Mouse (Mus musculus) hindbrain, embryonic 14.5 days (tissue): ENCODE measurements around the gene Cdh13. TPM values are rescaled to one million over a fixed set of nuclear protein-coding genes. Genes with fewer than 3 reads are reported as not detected.

Source experiments
- ATAC-seq: fragments of 200-750 bp; cut with Nextera tagmentation; 2 replicates; pipeline ENCODE4 v1.8.0; 2017; ENCODE audit warnings: moderate number of reproducible peaks, mild to moderate bottlenecking, moderate TSS enrichment, moderate library complexity; ENCODE audit not compliant: low FRiP score
- DNase-seq: peaks from one replicate; pipeline ENCODE4 v3.0.0-alpha.2; 2015; ENCODE audit warnings: low spot score
- H3K27ac ChIP-seq: fragments of 300-500 bp; sonication (generic); 2 replicates; pipeline ENCODE4 v1.5.1; 2014; ENCODE audit warnings: mild to moderate bottlenecking, moderate library complexity
- H3K27me3 ChIP-seq: fragments of 300-500 bp; sonication (generic); 2 replicates; pipeline ENCODE4 v1.6.1; 2014; ENCODE audit warnings: mild to moderate bottlenecking, low read length, mixed read lengths; ENCODE audit not compliant: control insufficient read depth, insufficient read depth
- H3K36me3 ChIP-seq: fragments of 300-500 bp; sonication (generic); replicated peaks from 2 replicates; pipeline ENCODE4 v1.6.1; 2014; ENCODE audit not compliant: control insufficient read depth, insufficient read depth
- H3K4me1 ChIP-seq: fragments of 300-500 bp; sonication (generic); replicated peaks from 2 replicates; pipeline ENCODE4 v1.6.1; 2014; ENCODE audit warnings: antibody characterized with exemption, low read length, mixed read lengths; ENCODE audit not compliant: control insufficient read depth, insufficient read depth
- H3K4me2 ChIP-seq: fragments of 300-500 bp; sonication (generic); replicated peaks from 2 replicates; pipeline ENCODE4 v1.6.1; 2014; ENCODE audit warnings: mild to moderate bottlenecking, moderate library complexity
- H3K4me3 ChIP-seq: fragments of 300-500 bp; sonication (generic); replicated peaks from 2 replicates; pipeline ENCODE4 v1.5.1; 2014; ENCODE audit warnings: mild to moderate bottlenecking, low read length
- H3K9ac ChIP-seq: fragments of 300-500 bp; sonication (generic); 2 replicates; pipeline ENCODE4 v1.6.1; 2014
- H3K9me3 ChIP-seq: fragments of 300-500 bp; sonication (generic); 2 replicates; pipeline ENCODE4 v1.6.1; 2016; ENCODE audit warnings: low read length; ENCODE audit not compliant: control insufficient read depth
- WGBS: fragments of 180-500 bp; shearing (Covaris S2); extraction: QIAGEN DNeasy Blood & Tissue Kit; methylation state at CpG from one replicate; pipeline ENCODE4 v1.1.7; 2014; 5-methylcytosine and 5-hydroxymethylcytosine counted together
- polyA plus RNA-seq: library from polyadenylated mRNA; unstranded; fragments of >200 nt; fragmentation: Nextera tagmentation; extraction: Ambion mirVana; gene quantifications from 2 replicates; pipeline ENCODE4 v1.2.1, GENCODE M21; 2014

The Cdh13 gene
- polyA plus RNA-seq, 1 experiment from 2014 or later = 134 TPM

DNA sequence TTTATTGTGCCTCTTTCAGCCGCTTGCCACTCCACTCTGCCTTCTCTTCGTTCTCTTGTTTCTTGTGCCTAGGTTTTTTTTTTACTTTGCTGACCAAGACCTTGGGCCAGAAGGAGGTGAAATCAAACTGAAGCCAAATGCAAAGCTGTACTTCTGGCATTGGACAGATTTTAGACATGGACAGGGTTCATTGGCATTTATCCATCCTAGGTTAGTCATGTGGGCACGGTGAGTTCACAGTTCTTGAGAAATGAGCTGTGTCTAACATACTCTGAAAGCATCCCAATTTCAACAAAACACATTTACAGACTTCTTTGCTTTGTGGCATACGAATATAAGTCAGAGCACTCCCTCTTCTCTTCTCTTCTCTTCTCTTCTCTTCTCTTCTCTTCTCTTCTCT, 543.2 kb downstream of the Cdh13 start:
- H3K9me3 ChIP-seq = no peaks in the 10 kb centered on the region
- H3K4me2 ChIP-seq = no peak overlapping the region
- WGBS = 80% methylated on average over 4 of the region's 4 CpGs
- H3K4me3 ChIP-seq = no peak overlapping the region
- H3K9ac ChIP-seq = no peak overlapping the region
- DNase-seq (no peak), ATAC-seq (no peak)
- H3K27me3 ChIP-seq = no peaks in the 10 kb centered on the region
- H3K4me1 ChIP-seq = peaks cover 4% of the 10 kb centered on the region; the same call in 1 of the 2 replicates
- no peak overlapping the region for H3K27ac ChIP-seq
- no peaks in the 10 kb centered on the region for H3K36me3 ChIP-seq

DNA sequence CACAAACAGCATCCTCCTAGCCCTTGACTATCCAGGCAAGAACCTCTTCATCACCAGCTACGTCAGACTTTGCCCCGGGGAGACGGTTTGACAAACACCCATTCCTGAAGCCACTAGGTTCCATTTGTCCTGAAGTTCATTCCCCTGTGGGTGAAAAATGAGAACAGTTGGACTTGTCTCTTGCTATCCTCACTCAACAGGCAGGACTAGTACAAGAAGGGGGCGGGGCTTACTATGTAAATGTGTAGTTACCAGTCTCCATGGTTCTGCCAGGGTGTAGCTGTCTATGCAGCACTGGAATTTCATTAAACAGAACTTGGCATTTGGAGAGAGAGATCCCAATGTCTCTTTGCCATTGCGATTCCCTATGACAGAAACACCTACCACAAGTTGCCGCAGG, 544.2 kb downstream of the Cdh13 start:
- no peak for DNase-seq
- WGBS = 84% methylated on average over 6 of the region's 6 CpGs
- no peaks in the 10 kb centered on the region for H3K9me3 ChIP-seq
- H3K36me3 ChIP-seq = no peaks in the 10 kb centered on the region
- H3K9ac ChIP-seq = no peak overlapping the region
- no peak overlapping the region for H3K4me2 ChIP-seq
- no peak overlapping the region for H3K4me3 ChIP-seq
- no peak for ATAC-seq
- no peak overlapping the region for H3K27ac ChIP-seq
- peaks cover 6% of the 10 kb centered on the region; the same call in 1 of the 2 replicates for H3K4me1 ChIP-seq
- no peaks in the 10 kb centered on the region for H3K27me3 ChIP-seq

DNA sequence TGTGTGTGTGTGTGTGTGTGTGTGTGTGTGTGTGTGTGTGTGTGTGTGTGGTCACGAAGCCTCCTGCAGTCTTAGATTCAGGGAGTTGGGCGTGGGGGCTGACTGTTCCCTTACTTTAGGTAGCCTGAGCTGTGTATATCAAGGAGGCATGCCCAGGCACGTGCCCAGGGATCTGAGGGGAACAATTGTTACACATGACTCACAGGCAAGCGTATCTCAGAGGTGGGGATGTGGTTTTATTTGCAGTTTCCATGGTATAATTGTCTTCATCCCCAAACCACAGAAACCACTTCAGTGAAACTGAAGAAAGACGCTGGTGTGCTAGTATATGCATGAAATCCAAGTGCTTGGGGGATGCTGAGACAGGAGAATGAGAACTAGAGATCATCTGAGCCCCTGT, 546.8 kb downstream of the Cdh13 start:
- H3K36me3 ChIP-seq = no peaks in the 10 kb centered on the region
- ATAC-seq = no peak
- H3K4me2 ChIP-seq = no peak overlapping the region
- H3K4me3 ChIP-seq = no peak overlapping the region
- peaks cover 6% of the 10 kb centered on the region; the same call in 1 of the 2 replicates for H3K4me1 ChIP-seq
- H3K9me3 ChIP-seq = no peaks in the 10 kb centered on the region
- WGBS = 74% methylated on average over 5 of the region's 5 CpGs
- H3K27ac ChIP-seq = no peak overlapping the region
- H3K27me3 ChIP-seq = no peaks in the 10 kb centered on the region
- H3K9ac ChIP-seq = no peak overlapping the region
- DNase-seq = no peak

DNA sequence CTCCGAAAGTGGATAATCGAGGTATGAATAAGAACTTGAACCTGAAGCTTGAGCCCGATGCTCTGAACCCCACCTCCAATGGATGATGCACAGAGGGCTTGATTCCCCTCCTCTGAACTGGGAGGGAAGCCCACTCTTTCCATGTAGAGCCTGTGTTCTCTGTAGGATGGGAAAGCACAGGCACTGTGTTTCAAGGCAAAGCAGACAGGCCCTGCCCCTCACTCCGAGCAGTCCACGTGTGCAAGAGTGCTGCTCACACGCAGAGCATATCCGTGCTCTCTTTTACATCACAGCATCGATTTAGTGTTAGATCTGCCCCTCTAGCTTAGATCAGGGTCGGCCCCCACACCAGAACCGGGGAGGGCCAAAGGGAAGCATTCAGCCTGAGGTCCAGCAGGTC, 547.5 kb downstream of the Cdh13 start:
- no peak overlapping the region for H3K4me2 ChIP-seq
- ATAC-seq = no peak
- peak overlapping the region; percentile 38; the same call in 1 of the 2 replicates for H3K27ac ChIP-seq
- H3K36me3 ChIP-seq = no peaks in the 10 kb centered on the region
- 80% methylated on average over 10 of the region's 10 CpGs for WGBS
- no peaks in the 10 kb centered on the region for H3K27me3 ChIP-seq
- no peak overlapping the region for H3K4me3 ChIP-seq
- H3K4me1 ChIP-seq = peaks cover 6% of the 10 kb centered on the region; the same call in 1 of the 2 replicates
- no peak for DNase-seq
- no peak overlapping the region for H3K9ac ChIP-seq
- no peaks in the 10 kb centered on the region for H3K9me3 ChIP-seq

DNA sequence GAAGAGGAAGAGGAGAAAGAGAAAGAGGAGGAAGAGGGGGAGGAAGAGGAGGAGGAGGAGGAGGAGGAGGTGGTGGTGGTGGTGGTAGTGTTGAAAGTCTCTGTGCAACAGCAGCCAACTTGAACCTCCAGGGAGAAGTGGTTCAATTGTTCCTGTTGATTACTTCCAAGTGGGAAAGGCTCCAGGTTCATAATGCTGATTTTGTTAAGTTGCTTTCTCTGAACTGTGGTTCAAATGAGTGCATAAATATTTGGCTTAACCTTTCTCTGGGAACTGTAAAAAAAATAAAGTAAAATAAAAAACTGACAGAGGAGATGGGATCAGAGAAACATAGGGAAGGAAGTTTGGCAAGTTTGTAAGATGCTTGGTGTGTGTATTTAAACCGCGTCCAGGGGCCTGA, 555.3 kb downstream of the Cdh13 start:
- Histone ChIP-seq H3K4me3 (no peak overlapping the region), H3K27ac (no peak overlapping the region), H3K36me3 (no peaks in the 10 kb centered on the region), H3K27me3 (no peaks in the 10 kb centered on the region), H3K4me1 (no peaks in the 10 kb centered on the region), H3K9ac (no peak overlapping the region), H3K9me3 (no peaks in the 10 kb centered on the region), H3K4me2 (no peak overlapping the region)
- 75% methylated on average over 2 of the region's 2 CpGs for WGBS
- DNase-seq (no peak), ATAC-seq (no peak)

DNA sequence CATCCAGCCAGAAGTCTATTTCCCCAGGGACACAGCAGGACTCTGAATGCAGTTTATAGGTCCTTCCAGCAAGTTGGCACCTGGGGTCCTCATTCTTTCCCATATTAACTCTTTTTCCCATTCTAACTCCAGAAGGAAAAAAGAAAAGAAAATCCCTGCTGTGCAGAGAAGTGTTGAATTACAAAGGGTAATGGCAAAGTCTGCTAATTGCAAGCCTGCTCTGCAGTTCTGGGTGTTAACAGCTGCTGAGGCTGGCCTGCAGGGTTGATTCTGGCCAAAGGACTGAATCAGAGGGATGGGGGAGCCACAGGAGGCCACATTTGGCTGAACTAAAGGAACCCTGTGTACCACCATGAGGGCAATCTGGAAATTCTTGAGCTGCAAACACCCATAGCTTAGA, 562.2 kb downstream of the Cdh13 start:
- Histone ChIP-seq H3K9me3 (no peaks in the 10 kb centered on the region), H3K27me3 (no peaks in the 10 kb centered on the region), H3K4me2 (no peak overlapping the region), H3K36me3 (no peaks in the 10 kb centered on the region), H3K9ac (no peak overlapping the region), H3K4me1 (no peaks in the 10 kb centered on the region), H3K27ac (no peak overlapping the region), H3K4me3 (no peak overlapping the region)
- DNase-seq (no peak), ATAC-seq (no peak)

DNA sequence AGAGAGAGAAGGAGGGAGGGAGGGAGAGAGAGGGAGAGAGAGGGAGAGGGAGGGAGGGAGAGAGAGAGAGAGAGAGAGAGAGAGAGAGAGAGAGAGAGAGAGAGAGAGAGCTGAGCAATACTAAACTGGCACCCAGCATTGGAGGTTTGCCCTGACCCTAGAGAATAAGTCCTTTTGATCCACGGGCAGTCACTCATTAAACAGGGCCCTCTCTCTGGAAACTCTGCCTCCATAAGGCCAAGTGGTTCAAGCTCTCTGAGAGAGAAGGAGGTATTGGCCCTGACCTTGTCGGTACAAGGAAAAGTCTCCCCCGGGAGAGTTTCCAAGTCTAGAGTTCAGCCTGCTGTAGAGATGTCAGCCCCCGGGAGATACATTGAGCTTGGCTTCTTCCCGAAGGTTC, 564.5 kb downstream of the Cdh13 start:
- no peaks in the 10 kb centered on the region for H3K4me1 ChIP-seq
- WGBS = 67% methylated on average over 5 of the region's 5 CpGs
- no peak overlapping the region for H3K9ac ChIP-seq
- H3K4me3 ChIP-seq = no peak overlapping the region
- no peak overlapping the region for H3K27ac ChIP-seq
- H3K4me2 ChIP-seq = no peak overlapping the region
- no peaks in the 10 kb centered on the region for H3K9me3 ChIP-seq
- no peaks in the 10 kb centered on the region for H3K36me3 ChIP-seq
- H3K27me3 ChIP-seq = no peaks in the 10 kb centered on the region
- DNase-seq (no peak), ATAC-seq (no peak)

DNA sequence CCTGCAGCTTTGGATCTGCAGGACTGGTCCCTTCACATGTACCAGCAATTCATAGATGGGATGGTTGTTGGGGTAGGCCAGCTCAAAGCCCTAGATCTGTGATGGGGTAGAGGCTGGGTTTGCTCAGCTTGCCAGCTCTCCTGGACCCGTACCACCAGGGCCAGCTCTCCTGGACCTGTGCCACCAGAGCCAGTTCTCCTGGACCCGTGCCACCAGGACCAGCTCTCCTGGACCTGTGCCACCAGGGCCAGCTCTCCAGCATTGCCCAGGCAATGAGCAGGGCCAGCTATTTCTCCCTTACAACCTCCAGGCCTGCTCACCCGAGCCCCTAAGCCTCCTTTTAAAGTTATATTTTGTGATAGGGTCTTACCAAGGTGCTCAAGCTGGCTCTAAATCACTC, 566.0 kb downstream of the Cdh13 start:
- H3K36me3 ChIP-seq = no peaks in the 10 kb centered on the region
- no peak overlapping the region for H3K4me3 ChIP-seq
- no peaks in the 10 kb centered on the region for H3K4me1 ChIP-seq
- H3K4me2 ChIP-seq = no peak overlapping the region
- 74% methylated on average over 3 of the region's 3 CpGs for WGBS
- H3K27ac ChIP-seq = no peak overlapping the region
- no peak overlapping the region for H3K9ac ChIP-seq
- no peaks in the 10 kb centered on the region for H3K9me3 ChIP-seq
- DNase-seq = peak; percentile 68
- H3K27me3 ChIP-seq = no peaks in the 10 kb centered on the region
- ATAC-seq = peak; percentile 34; the same call in 1 of the 2 replicates

DNA sequence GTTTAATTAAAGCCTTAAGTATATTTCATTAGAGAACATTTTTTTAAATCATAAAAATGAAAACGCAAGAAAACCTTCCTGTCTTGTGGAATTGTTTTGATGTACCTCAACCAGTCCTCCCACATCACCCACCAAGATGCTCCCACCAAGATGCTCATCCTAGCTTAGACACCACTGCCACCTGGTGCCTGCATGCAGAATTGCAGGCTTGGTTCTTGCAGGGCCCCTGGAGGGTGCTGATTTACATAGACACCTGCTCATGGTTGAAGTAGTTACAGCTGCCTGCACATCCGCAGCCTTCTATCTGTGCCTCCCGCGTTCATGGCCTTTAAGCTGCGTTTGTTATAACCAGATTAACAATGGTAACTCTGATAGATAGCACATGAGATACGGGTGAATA, 566.8 kb downstream of the Cdh13 start:
- Histone ChIP-seq H3K4me3 (no peak overlapping the region), H3K9me3 (no peaks in the 10 kb centered on the region), H3K9ac (no peak overlapping the region), H3K27ac (no peak overlapping the region), H3K27me3 (no peaks in the 10 kb centered on the region), H3K4me1 (no peaks in the 10 kb centered on the region), H3K4me2 (no peak overlapping the region), H3K36me3 (no peaks in the 10 kb centered on the region)
- 20% methylated on average over 6 of the region's 6 CpGs for WGBS
- peak; percentile 86 for DNase-seq
- ATAC-seq = no peak

DNA sequence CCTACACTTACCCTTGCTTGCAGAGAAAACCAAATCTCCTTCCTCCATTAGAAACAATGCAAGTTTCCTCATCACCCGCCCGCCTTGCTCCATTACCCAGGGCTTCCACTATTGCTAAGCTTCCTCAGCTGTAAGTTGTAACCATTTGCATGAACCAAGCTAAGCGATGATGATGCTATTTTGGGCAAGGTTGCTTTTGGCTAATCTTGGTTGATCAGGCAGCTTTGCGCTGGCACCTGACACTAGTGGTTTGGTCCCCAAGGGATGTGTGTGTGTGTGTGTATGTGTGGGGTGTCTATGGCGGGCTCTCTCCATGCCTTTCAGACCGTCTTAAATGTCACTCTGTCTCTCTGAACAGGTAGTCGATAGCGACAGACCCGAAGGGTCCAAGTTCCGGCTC, 567.8 kb downstream of the Cdh13 start:
- Histone ChIP-seq H3K4me1 (no peaks in the 10 kb centered on the region), H3K27me3 (no peaks in the 10 kb centered on the region), H3K4me3 (no peak overlapping the region), H3K36me3 (no peaks in the 10 kb centered on the region), H3K27ac (no peak overlapping the region), H3K9ac (no peak overlapping the region), H3K9me3 (no peaks in the 10 kb centered on the region), H3K4me2 (no peak overlapping the region)
- ATAC-seq = no peak
- DNase-seq = no peak
- 91% methylated on average over 10 of the region's 10 CpGs for WGBS
